Mouse (Mus musculus): ENCODE results near the gene Ears2.

The Ears2 gene

GRCm38 (mm10) chr7:122044106-122044505 is 23.0 kb downstream of the Ears2 start:
- DNase-seq = peak in 1 of 2 experiments; percentile 40

- peak in 1 of 2 experiments; percentile 52 for DNase-seq
These were observed 32.7 kb downstream of the Ears2 start for GRCm38 (mm10) chr7:122034348-122034747.

DNA sequence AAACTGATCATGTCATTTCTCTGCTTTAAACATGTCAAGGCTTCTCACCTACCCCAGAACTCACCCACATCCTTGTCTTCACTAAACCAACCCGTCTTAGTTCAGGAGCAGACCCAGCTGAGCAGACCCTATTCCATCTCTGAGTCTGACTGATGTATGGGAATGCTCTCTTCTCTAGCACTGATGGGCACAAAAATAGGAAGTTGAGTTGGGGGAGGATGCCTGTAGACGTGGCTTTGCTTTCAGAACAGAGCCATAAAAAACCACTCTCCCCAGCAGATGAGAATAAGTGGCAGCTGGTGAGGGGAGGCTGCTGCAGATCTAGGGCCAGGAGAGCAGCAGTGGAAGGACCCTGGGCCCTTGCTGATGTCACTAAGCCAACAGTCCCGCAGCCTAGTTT is 33.7 kb downstream of the Ears2 start:
- no peak for DNase-seq

DNA sequence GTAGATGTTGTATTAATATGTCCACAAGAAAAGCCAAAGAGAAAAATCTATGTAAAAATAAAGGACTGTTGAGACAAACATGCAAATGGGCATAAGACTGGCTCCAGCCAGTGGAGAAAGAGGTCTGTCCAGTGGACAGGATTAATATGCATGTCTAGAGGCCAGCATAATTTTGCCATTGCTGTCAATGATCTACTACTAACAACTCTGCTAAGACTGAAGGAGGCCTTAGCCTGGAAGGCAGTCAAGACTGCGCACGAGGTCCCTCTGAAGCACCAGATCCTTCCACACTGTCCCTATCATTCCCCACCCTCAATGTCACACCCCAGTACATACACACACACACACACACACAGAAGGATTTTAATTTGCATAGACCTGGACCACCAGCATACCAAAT is 44.9 kb downstream of the Ears2 start:
- DNase-seq = no peak

- DNase-seq = peak; percentile 90 to 94
These were observed 46.3 kb downstream of the Ears2 start, which contains the start of gene Gga2 for GRCm38 (mm10) chr7:122020667-122021354. Gga2 (minus strand) TSS chr7:122021222.

GRCm38 (mm10) chr7:122020273-122020666 is 46.8 kb downstream of the Ears2 start:
- DNase-seq = no peak

DNA sequence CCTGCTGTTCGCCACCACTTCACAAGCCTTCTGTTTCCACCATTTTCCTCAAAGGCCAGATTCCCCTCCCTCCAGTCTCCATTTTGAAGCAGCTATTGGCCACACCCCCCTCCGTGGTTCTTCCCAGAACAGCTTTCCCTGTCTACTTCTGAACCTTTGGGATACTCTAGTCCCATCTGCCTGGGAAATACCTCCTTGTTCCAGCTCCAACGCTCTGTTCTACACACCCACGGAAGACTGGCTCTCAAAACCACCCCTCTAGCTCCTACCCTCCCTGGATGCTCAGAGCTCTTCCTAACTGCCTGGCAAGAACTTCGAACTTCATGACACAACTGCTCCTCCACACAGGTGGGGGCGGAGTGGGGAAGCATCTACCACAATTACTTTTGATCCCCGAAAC is 48.1 kb downstream of the Ears2 start:
- DNase-seq = no peak

DNA sequence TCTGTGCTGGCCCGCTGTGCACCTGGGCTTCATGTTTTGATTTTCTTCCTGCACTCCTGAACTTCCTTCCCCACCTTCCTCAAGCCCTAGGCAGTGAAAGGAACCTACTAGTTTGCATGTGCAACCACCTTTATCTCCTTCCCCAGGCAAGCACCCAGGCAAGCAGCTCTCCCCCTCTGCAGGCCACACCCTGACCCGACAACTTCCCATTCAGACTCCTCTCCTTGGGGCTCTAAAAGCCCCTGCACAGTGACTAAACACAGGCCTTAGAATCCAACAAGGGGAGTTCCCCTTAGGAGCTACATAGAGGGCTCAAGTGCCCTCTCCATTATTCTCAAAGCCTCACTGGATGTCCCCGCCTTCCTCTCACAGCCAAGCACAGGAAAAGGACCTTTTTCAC is 48.8 kb downstream of the Ears2 start:
- peak; percentile 22 to 47 for DNase-seq

DNA sequence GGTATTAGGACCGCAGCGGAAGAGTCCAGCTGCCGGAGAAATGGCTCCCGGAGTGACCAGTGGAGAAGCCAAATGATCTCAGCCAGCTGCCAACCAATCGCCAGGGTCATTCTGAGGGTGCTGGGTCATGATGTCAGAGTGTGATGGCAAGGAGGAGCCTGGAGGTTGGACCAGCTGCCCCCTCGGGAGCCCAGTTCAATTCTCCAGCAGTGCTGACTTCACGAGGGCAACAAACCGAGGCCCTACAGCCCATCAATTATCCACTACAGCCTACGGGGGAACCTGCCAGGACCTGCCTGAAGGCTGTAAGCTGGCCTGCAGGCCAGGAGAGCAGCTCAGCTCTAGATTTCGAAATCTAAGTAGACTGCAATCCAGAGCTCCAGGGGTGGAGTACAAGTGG is 51.3 kb downstream of the Ears2 start:
- DNase-seq = no peak

DNA sequence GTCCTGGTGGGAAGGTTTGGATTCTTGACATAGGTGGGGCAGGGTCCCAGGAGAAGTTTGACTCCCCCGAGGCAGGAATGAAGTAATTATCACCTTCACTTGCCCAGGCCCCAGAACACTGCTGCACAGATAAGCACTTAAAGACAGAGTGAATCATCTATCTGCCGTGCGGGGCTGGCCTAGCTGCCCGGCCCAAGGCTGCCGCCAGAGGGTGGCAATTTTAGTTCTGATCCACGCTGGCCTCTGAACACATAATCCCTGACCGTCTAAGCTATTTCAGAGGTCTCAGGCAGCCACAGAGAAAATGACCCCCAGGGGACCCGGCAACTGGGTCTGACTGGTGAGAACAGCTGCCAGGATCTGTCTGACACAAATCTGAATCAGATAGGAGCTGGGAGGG is 52.0 kb downstream of the Ears2 start:
- DNase-seq = peak in 1 of 2 experiments; percentile 18

- DNase-seq = no peak
These were observed 54.1 kb downstream of the Ears2 start for GRCm38 (mm10) chr7:122012949-122013348.

- no peak for DNase-seq
These were observed 54.7 kb downstream of the Ears2 start for GRCm38 (mm10) chr7:122012370-122012769.

GRCm38 (mm10) chr7:122000396-122000795 is 66.7 kb downstream of the Ears2 start:
- no peak for DNase-seq

DNA sequence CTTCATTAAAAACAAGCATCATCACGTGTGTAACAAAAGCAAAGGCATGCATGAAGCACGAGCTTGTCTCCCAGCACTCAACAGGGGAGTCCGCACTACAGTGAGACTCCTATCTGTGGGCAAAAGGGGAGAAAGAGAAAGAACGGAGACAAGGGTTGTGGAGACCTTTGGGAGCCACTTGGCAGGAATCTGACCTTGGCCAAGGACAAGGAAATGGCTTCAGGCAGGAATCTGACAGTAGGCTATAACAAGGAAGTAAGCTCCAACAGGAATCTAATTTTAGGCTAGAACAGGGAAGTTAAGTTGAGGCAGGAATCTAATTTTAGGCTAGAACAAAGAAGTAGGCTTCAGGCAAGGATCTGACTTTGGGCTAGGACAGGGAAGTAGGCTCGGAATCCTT is 71.1 kb downstream of the Ears2 start:
- no peak for DNase-seq

Measured in lung, postnatal 4 days (tissue).